Mouse (Mus musculus) MEL (cell line): Measurements from ENCODE around the gene Dclre1c. TPM values are rescaled to one million over a fixed set of nuclear protein-coding genes. Genes with fewer than 3 reads are reported as not detected.
A peak's percentile ranks its signal among the peaks of the same experiment; 100 is the strongest.

ENCODE experiments used
- DNase-seq: peaks from one replicate; pipeline ENCODE4 v3.0.0; 2011; ENCODE audit warnings: low read depth, low spot score
- H3K27ac ChIP-seq: 2 replicates; pipeline ENCODE4 v1.5.1; 2012; ENCODE audit warnings: low read depth, mild to moderate bottlenecking, control low read depth, low read length, moderate library complexity; ENCODE audit not compliant: control insufficient read depth
- H3K27me3 ChIP-seq, 2 experiments: fragments of 150-350 bp in 1 of 2; sonication (generic) in 1 of 2; 2 replicates each; pipeline ENCODE4 v1.6.1; 2012; ENCODE audit warnings: low read length in 2 of 2, mild to moderate bottlenecking in 2 of 2, improper control_type of control experiment in 1 of 2, moderate library complexity in 1 of 2; ENCODE audit not compliant: insufficient read depth in 2 of 2, control insufficient read depth in 1 of 2
- H3K36me3 ChIP-seq, 2 experiments: 2 replicates each; pipeline ENCODE4 v1.6.1; 2012 to 2014; ENCODE audit warnings: low read length in 2 of 2, improper control_type of control experiment in 1 of 2, inconsistent platforms in 1 of 2, mild to moderate bottlenecking in 1 of 2; ENCODE audit not compliant: insufficient read depth in 2 of 2, control insufficient read depth in 1 of 2
- H3K4me1 ChIP-seq, 2 experiments: fragments of 150-350 bp in 1 of 2; sonication (generic) in 1 of 2; 2 replicates each; pipeline ENCODE4 v1.6.1; 2012; ENCODE audit warnings: low read length in 2 of 2, improper control_type of control experiment in 1 of 2, mild to moderate bottlenecking in 1 of 2; ENCODE audit not compliant: insufficient read depth in 2 of 2, control insufficient read depth in 1 of 2
- H3K4me3 ChIP-seq, 2 experiments: fragments of 150-350 bp in 1 of 2; sonication (generic) in 1 of 2; 2 replicates each; pipeline ENCODE4 v1.5.1; 2012; ENCODE audit warnings: low read depth in 2 of 2, low read length in 2 of 2, mild to moderate bottlenecking in 2 of 2, moderate library complexity in 2 of 2, control low read depth in 1 of 2, improper control_type of control experiment in 1 of 2; ENCODE audit not compliant: control insufficient read depth in 1 of 2, insufficient read depth in 1 of 2
- H3K79me2 ChIP-seq: 2 replicates; pipeline ENCODE4 v1.6.1; 2012; ENCODE audit warnings: mild to moderate bottlenecking, low read length, moderate library complexity; ENCODE audit not compliant: control insufficient read depth, poor library complexity, insufficient read depth
- H3K9ac ChIP-seq: 2 replicates; pipeline ENCODE4 v1.6.1; 2012; ENCODE audit warnings: low read depth, mild to moderate bottlenecking, control low read depth, low read length, moderate library complexity; ENCODE audit not compliant: control insufficient read depth, poor library complexity, severe bottlenecking
- H3K9me3 ChIP-seq: fragments of 150-350 bp; sonication (generic); replicated peaks from 2 replicates; pipeline ENCODE4 v1.6.1; 2012; ENCODE audit warnings: mild to moderate bottlenecking, low read length, improper control_type of control experiment, moderate library complexity; ENCODE audit not compliant: insufficient read depth
- BHLHE40 ChIP-seq: IDR thresholded peaks from 2 replicates; pipeline ENCODE4 v1.6.1; 2012; ENCODE audit warnings: low read depth, mild to moderate bottlenecking, inconsistent platforms, low read length, improper control_type of control experiment, borderline replicate concordance
- CHD1 ChIP-seq: IDR thresholded peaks from 2 replicates; pipeline ENCODE4 v1.6.1; 2012; ENCODE audit warnings: low read depth, mild to moderate bottlenecking, inconsistent platforms, low read length, improper control_type of control experiment
- EP300 ChIP-seq, 2 experiments: IDR thresholded peaks; 2 replicates each; pipeline ENCODE4 v1.6.1; 2011; ENCODE audit warnings: improper control_type of control experiment in 2 of 2, low read length in 2 of 2, low read depth in 1 of 2, mild to moderate bottlenecking in 1 of 2
- ETS1 ChIP-seq: IDR thresholded peaks from 2 replicates; pipeline ENCODE4 v1.6.1; 2012; ENCODE audit warnings: low read depth, mild to moderate bottlenecking, inconsistent platforms, low read length, improper control_type of control experiment, moderate library complexity
- GABPA ChIP-seq: IDR thresholded peaks from 2 replicates; pipeline ENCODE4 v1.6.1; 2012; ENCODE audit warnings: low read depth, mild to moderate bottlenecking, inconsistent platforms, low read length, improper control_type of control experiment, moderate library complexity
- GATA1 ChIP-seq: IDR thresholded peaks from 2 replicates; pipeline ENCODE4 v1.6.1; 2011; ENCODE audit warnings: low read depth, low read length, improper control_type of control experiment
- HCFC1 ChIP-seq: IDR thresholded peaks from 2 replicates; pipeline ENCODE4 v1.6.1; 2012; ENCODE audit warnings: low read depth, mild to moderate bottlenecking, inconsistent platforms, low read length, improper control_type of control experiment, moderate library complexity
- KAT2A ChIP-seq: conservative IDR thresholded peaks from 2 replicates; pipeline ENCODE4 v1.6.1; 2012; ENCODE audit warnings: low read depth, low read length, improper control_type of control experiment, inconsistent platforms
- MAX ChIP-seq: IDR thresholded peaks from 2 replicates; pipeline ENCODE4 v1.6.1; 2011; ENCODE audit warnings: low read length, improper control_type of control experiment
- MXI1 ChIP-seq: IDR thresholded peaks from 2 replicates; pipeline ENCODE4 v1.6.1; 2011; ENCODE audit warnings: mild to moderate bottlenecking, low read depth, low read length, improper control_type of control experiment
- MYC ChIP-seq: IDR thresholded peaks from 2 replicates; pipeline ENCODE4 v1.6.1; 2011; ENCODE audit warnings: low read depth, mild to moderate bottlenecking, low read length, improper control_type of control experiment, moderate library complexity
- SMC3 ChIP-seq: IDR thresholded peaks from 2 replicates; pipeline ENCODE4 v1.6.1; 2011; ENCODE audit warnings: low read depth, low read length, improper control_type of control experiment
- TBP ChIP-seq: IDR thresholded peaks from 2 replicates; pipeline ENCODE4 v1.8.0; 2011; ENCODE audit warnings: low read depth, low read length, improper control_type of control experiment
- ZKSCAN1 ChIP-seq: IDR thresholded peaks from 2 replicates; pipeline ENCODE4 v1.6.1; 2012; ENCODE audit warnings: low read depth, mild to moderate bottlenecking, inconsistent platforms, low read length, improper control_type of control experiment, moderate library complexity
- ZNF384 ChIP-seq: IDR thresholded peaks from 2 replicates; pipeline ENCODE4 v1.6.1; 2012; ENCODE audit warnings: low read depth, mild to moderate bottlenecking, inconsistent platforms, low read length, improper control_type of control experiment
- polyA plus RNA-seq, 2 experiments: library from polyadenylated mRNA; stranded (reverse) in 1 of 2; unstranded in 1 of 2; fragments of >175 nt in 1 of 2; fragments of >200 nt in 1 of 2; gene quantifications; 2 replicates each; pipeline versions ENCODE4 v1.2.1 to v1.2.4; 2012; ENCODE audit warnings: low replicate concordance in 2 of 2, low read depth in 1 of 2; ENCODE audit not compliant: insufficient read length in 2 of 2, insufficient read depth in 1 of 2, missing spikeins in 1 of 2
- total RNA-seq: library from RNA; depleted of rRNA; stranded (reverse); fragments of 300-350 nt; gene quantifications from 2 replicates; pipeline ENCODE4 v1.2.3, GENCODE M21; 2012

Dclre1c gene
- total and polyA plus RNA-seq, 3 experiments: 7.5 to 162 (median 13.8) TPM

- Histone ChIP-seq H3K4me3 (peak overlapping the region; percentile 81 to 92), H3K27ac (peak overlapping the region; percentile 30), H3K9me3 (no peaks in the 10 kb centered on the region), H3K9ac (peak overlapping the region; percentile 72), H3K36me3 (peaks cover 2 to 12% of the 10 kb centered on the region in 2 experiments; a peak in 3 of 4 replicates), H3K79me2 (peaks cover 7% of the 10 kb centered on the region), H3K4me1 (peaks cover 2 to 8% of the 10 kb centered on the region in 2 experiments; a peak in 2 of 4 replicates), H3K27me3 (no peaks in the 10 kb centered on the region)
- TF ChIP-seq BHLHE40 (peak; percentile 34; the same call in 1 of the 2 replicates), GATA1 (0 out of 2 replicates have a peak, but pooled peaks have one; percentile 18), MYC (peak; percentile 83), ETS1 (peak; percentile 47; the same call in 1 of the 2 replicates), MAX (peak; percentile 66; the same call in 1 of the 2 replicates), GABPA (no peak), MXI1 (peak; percentile 82; the same call in 1 of the 2 replicates), EP300 (IDR thresholded peaks at IDR 0.05; ENCODE audit: low read depth in 1 of 2, low read length in 2 of 2) (no peak)
- DNase-seq: peak; percentile 70
Observed at GRCm38 (mm10) chr2:3424579-3424910, 614 bp downstream of the Dclre1c start.

- no peak for TF ChIP-seq EP300 (IDR thresholded peaks at IDR 0.05; ENCODE audit: low read depth in 1 of 2, low read length in 2 of 2)
- no peak for TF ChIP-seq KAT2A
- TF ChIP-seq MAX: no peak
- TF ChIP-seq ZKSCAN1: no peak
- no peak for TF ChIP-seq ZNF384
- TF ChIP-seq TBP: no peak
- TF ChIP-seq SMC3: no peak
- no peak for TF ChIP-seq CHD1
- TF ChIP-seq HCFC1: no peak
- no peak overlapping the region for H3K27ac ChIP-seq
- DNase-seq: no peak
Observed at GRCm38 (mm10) chr2:3430956-3431355, 7.0 kb downstream of the Dclre1c start.

More at GRCm38 (mm10) chr2:3430956-3431355, 7.0 kb downstream of the Dclre1c start:
- Histone ChIP-seq H3K4me3 (no peak overlapping the region), H3K4me1 (no peaks in the 10 kb centered on the region; a peak in 1 of 4 replicates), H3K9me3 (no peaks in the 10 kb centered on the region), H3K79me2 (no peaks in the 10 kb centered on the region; the same call in 1 of the 2 replicates), H3K36me3 (peaks cover 0 to 3% of the 10 kb centered on the region in 2 experiments; a peak in 1 of 4 replicates), H3K27me3 (no peaks in the 10 kb centered on the region), H3K9ac (no peak overlapping the region)
